Mouse (Mus musculus): ENCODE measurements at regions not wholly inside any gene's neighbourhood (a gene's known extent, or its start where the extent isn't known, plus 50 kb on each side); places are given as distances from the start of the nearest gene placed in this dataset.

GRCm38 (mm10) chr9:120820892-120821291 is 108.1 kb upstream of the Ctnnb1 start:
- ATAC-seq: no peak

- ATAC-seq: no peak
These were observed 105.6 kb upstream of the Ctnnb1 start for GRCm38 (mm10) chr9:120823397-120823796.

- no peak for ATAC-seq
These were observed 102.8 kb upstream of the Ctnnb1 start for GRCm38 (mm10) chr9:120826266-120826665.

GRCm38 (mm10) chr9:120830526-120830925 is 98.5 kb upstream of the Ctnnb1 start:
- ATAC-seq: no peak

- no peak for ATAC-seq
These were observed 94.8 kb upstream of the Ctnnb1 start for GRCm38 (mm10) chr9:120834166-120834565.

- no peak for ATAC-seq
These were observed 93.4 kb upstream of the Ctnnb1 start for GRCm38 (mm10) chr9:120835621-120836020.

- ATAC-seq: no peak
These were observed 91.4 kb upstream of the Ctnnb1 start for GRCm38 (mm10) chr9:120837431-120838150.

- no peak for ATAC-seq
These were observed 85.3 kb upstream of the Ctnnb1 start for GRCm38 (mm10) chr9:120843753-120844152.

- no peak for ATAC-seq
These were observed 83.5 kb upstream of the Ctnnb1 start for GRCm38 (mm10) chr9:120845538-120845937.

- no peak for ATAC-seq
These were observed 81.4 kb upstream of the Ctnnb1 start for GRCm38 (mm10) chr9:120847649-120848048.

GRCm38 (mm10) chr9:120848962-120849361 is 80.1 kb upstream of the Ctnnb1 start:
- ATAC-seq: no peak

- ATAC-seq: no peak
These were observed 78.9 kb upstream of the Ctnnb1 start for GRCm38 (mm10) chr9:120850092-120850491.

GRCm38 (mm10) chr9:120851914-120852313 is 77.1 kb upstream of the Ctnnb1 start:
- no peak for ATAC-seq

GRCm38 (mm10) chr9:120852572-120852971 is 76.4 kb upstream of the Ctnnb1 start:
- ATAC-seq: no peak

- ATAC-seq: no peak
These were observed 75.9 kb upstream of the Ctnnb1 start for GRCm38 (mm10) chr9:120853032-120853597.

- no peak for ATAC-seq
These were observed 74.7 kb upstream of the Ctnnb1 start for GRCm38 (mm10) chr9:120854351-120854750.

- ATAC-seq: no peak
These were observed 73.5 kb upstream of the Ctnnb1 start for GRCm38 (mm10) chr9:120855293-120856050.

GRCm38 (mm10) chr9:120857849-120858510 is 71.0 kb upstream of the Ctnnb1 start:
- no peak for ATAC-seq

- ATAC-seq: no peak
These were observed 67.9 kb upstream of the Ctnnb1 start for GRCm38 (mm10) chr9:120860969-120861595.

- ATAC-seq: no peak
These were observed 67.1 kb upstream of the Ctnnb1 start for GRCm38 (mm10) chr9:120861788-120862345.

GRCm38 (mm10) chr9:120864410-120864809 is 64.6 kb upstream of the Ctnnb1 start:
- no peak for ATAC-seq

GRCm38 (mm10) chr9:120866251-120866650 is 62.8 kb upstream of the Ctnnb1 start:
- ATAC-seq: peak; percentile 29
